Mouse (Mus musculus): ENCODE results near the gene 4930595D18Rik.

GRCm38 (mm10) chr12:111218867-111219266, 34.6 kb upstream of the 4930595D18Rik start:
- TF ChIP-seq GATA1 (IDR thresholded peaks at IDR 0.05; ENCODE audit: borderline replicate concordance, low read length) (no peak), FLI1 (IDR thresholded peaks at IDR 0.05; ENCODE audit: low read length) (no peak)

Measured in megakaryocyte, embryonic 14.5 days (primary cell).